Mouse (Mus musculus): Measurements from ENCODE around the gene Depdc7. TPM values are rescaled to one million over a fixed set of nuclear protein-coding genes. Genes with fewer than 3 reads are reported as not detected.

Depdc7 gene
- total RNA-seq, 2 experiments from 2014 or later = 0.89 to 1.2 TPM

Other genes with a start within 250 kb of the Depdc7 start
- gene Hipk3, start 248.4 kb downstream of the Depdc7 start, total RNA-seq (2021) = 10 to 100 TPM; 49.0 to 52.8 TPM
- 10 to 100 TPM; 51.5 to 60.2 TPM for gene Cstf3, start 152.4 kb downstream of the Depdc7 start, total RNA-seq (2021)
- gene Tcp11l1, start 30.7 kb downstream of the Depdc7 start, total RNA-seq (2021) = 10 to 100 TPM; 56.5 to 59.9 TPM
- gene Pin1rt1, start 26.5 kb downstream of the Depdc7 start, total RNA-seq (2021) = not detected
- gene Qser1, start 73.9 kb upstream of the Depdc7 start, total RNA-seq (2021) = 10 to 100 TPM; 23.4 to 25.6 TPM
- under 1 TPM; 0.42 to 0.85 TPM for gene Prrg4, start 107.0 kb upstream of the Depdc7 start, total RNA-seq (2021)
- gene Ccdc73, start 124.9 kb upstream of the Depdc7 start, total RNA-seq (2021) = 1 to 10 TPM in 1 of 2 experiments, not detected in 1; 3.5 TPM